Mouse (Mus musculus) left cerebral cortex, postnatal 4 days (tissue): Measurements from ENCODE around the gene Glrx. TPM values are rescaled to one million over a fixed set of nuclear protein-coding genes. Genes with fewer than 3 reads are reported as not detected.
"Not testable (repeated sequence)": the region's sequence is repeated elsewhere in the genome, so short reads cannot be mapped to it uniquely, and the experiment has no call there.

Experiments
- DNase-seq: peaks from one replicate; pipeline ENCODE4 v3.0.0-alpha.2; 2022
- intact Hi-C: fragments of 180-260 bp; cut with DNase I; formaldehyde crosslinking; loops from one replicate; pipeline ENCODE4 v1.15.1; 2025
- total RNA-seq, 2 experiments: library from RNA; stranded (reverse); gene quantifications; 2 replicates each; pipeline ENCODE4 v1.2.3; 2021

Gene Glrx
- total RNA-seq, result 10 to 100 TPM; 35.0 to 36.1 TPM

GRCm38 (mm10) chr13:75839719-75840481 lies at the start of gene Glrx:
Gene Glrx, plus strand, starts transcription at chr13:75839868.
- DNase-seq, result peak; percentile 64
- intact Hi-C loops, result no loop called here

GRCm38 (mm10) chr13:75790550-75791205 lies 49.0 kb upstream of the Glrx start:
- DNase-seq, result no peak
- intact Hi-C loops, result loop anchor here (10.0 kb wide), 1 partner anchor 926 kb away; no protein-coding TSS in a partner anchor

GRCm38 (mm10) chr13:75793863-75794629 lies 45.6 kb upstream of the Glrx start:
- no peak for DNase-seq
- intact Hi-C loops, result loop anchor here (10.0 kb wide), 1 partner anchor 929 kb away; no protein-coding TSS in a partner anchor

- intact Hi-C loops, result loop anchor here (2.0 to 10.0 kb wide), 2 partner anchors 571 to 933 kb away; no protein-coding TSS in a partner anchor
- peak; percentile 88 for DNase-seq
Measured at GRCm38 (mm10) chr13:75797369-75798141, 42.1 kb upstream of the Glrx start.

- intact Hi-C loops, result loop anchor here (10.0 kb wide), 1 partner anchor 934 kb away; no protein-coding TSS in a partner anchor
Measured at GRCm38 (mm10) chr13:75798413-75799302, 41.0 kb upstream of the Glrx start.

GRCm38 (mm10) chr13:75799421-75799820 lies 40.2 kb upstream of the Glrx start:
- intact Hi-C loops, result loop anchor here (10.0 kb wide), 1 partner anchor 935 kb away; no protein-coding TSS in a partner anchor

More at GRCm38 (mm10) chr13:75798413-75799302, 41.0 kb upstream of the Glrx start:
- no peak for DNase-seq

GRCm38 (mm10) chr13:75807969-75808368 lies 31.7 kb upstream of the Glrx start:
- no peak for DNase-seq
- intact Hi-C loops, result loop anchor here (10.0 kb wide), 1 partner anchor 217 kb away; no protein-coding TSS in a partner anchor

More at GRCm38 (mm10) chr13:75799421-75799820, 40.2 kb upstream of the Glrx start:
- no peak for DNase-seq

- intact Hi-C loops, result loop anchor here (10.0 kb wide), 1 partner anchor 215 kb away; no protein-coding TSS in a partner anchor
- no peak for DNase-seq
Measured at GRCm38 (mm10) chr13:75809957-75810356, 29.7 kb upstream of the Glrx start.

- intact Hi-C loops, result no loop called here
- no peak for DNase-seq
Measured at GRCm38 (mm10) chr13:75817183-75817582, 22.5 kb upstream of the Glrx start.

- no peak for DNase-seq
- intact Hi-C loops, result no loop called here
Measured at GRCm38 (mm10) chr13:75818486-75818885, 21.2 kb upstream of the Glrx start.

- intact Hi-C loops, result no loop called here
- no peak for DNase-seq
Measured at GRCm38 (mm10) chr13:75818945-75819706, 20.5 kb upstream of the Glrx start.

GRCm38 (mm10) chr13:75819898-75820297 lies 19.8 kb upstream of the Glrx start:
- intact Hi-C loops, result no loop called here
- DNase-seq, result no peak

- intact Hi-C loops, DNase-seq: not testable (repeated sequence)
Measured at GRCm38 (mm10) chr13:75822366-75822765, 17.3 kb upstream of the Glrx start.

GRCm38 (mm10) chr13:75823201-75823600 lies 16.5 kb upstream of the Glrx start:
- intact Hi-C loops, result no loop called here
- DNase-seq, result no peak

- intact Hi-C loops, result no loop called here
- DNase-seq, result no peak
Measured at GRCm38 (mm10) chr13:75824611-75825319, 14.9 kb upstream of the Glrx start.

- DNase-seq, result no peak
- intact Hi-C loops, result no loop called here
Measured at GRCm38 (mm10) chr13:75825388-75825787, 14.3 kb upstream of the Glrx start.

- intact Hi-C loops, result no loop called here
- no peak for DNase-seq
Measured at GRCm38 (mm10) chr13:75830708-75831107, 9.0 kb upstream of the Glrx start.

GRCm38 (mm10) chr13:75831710-75832109 lies 8.0 kb upstream of the Glrx start:
- DNase-seq, result no peak
- intact Hi-C loops, result no loop called here
